Mouse (Mus musculus) cerebellum, adult 2 months (tissue): ENCODE measurements around the gene Abca2.

ENCODE experiments used
- CTCF ChIP-seq: fragments of 200-500 bp; IDR thresholded peaks from 2 replicates; pipeline ENCODE4 v1.5.1; 2011; ENCODE audit warnings: low read depth, mild to moderate bottlenecking, control low read depth, low read length, moderate library complexity, borderline replicate concordance; ENCODE audit not compliant: insufficient read depth
- POLR2A ChIP-seq: fragments of 200-500 bp; IDR thresholded peaks from 2 replicates; pipeline ENCODE4 v1.6.1; 2011; ENCODE audit warnings: low read length, control low read depth, borderline replicate concordance; ENCODE audit not compliant: insufficient read depth

DNA sequence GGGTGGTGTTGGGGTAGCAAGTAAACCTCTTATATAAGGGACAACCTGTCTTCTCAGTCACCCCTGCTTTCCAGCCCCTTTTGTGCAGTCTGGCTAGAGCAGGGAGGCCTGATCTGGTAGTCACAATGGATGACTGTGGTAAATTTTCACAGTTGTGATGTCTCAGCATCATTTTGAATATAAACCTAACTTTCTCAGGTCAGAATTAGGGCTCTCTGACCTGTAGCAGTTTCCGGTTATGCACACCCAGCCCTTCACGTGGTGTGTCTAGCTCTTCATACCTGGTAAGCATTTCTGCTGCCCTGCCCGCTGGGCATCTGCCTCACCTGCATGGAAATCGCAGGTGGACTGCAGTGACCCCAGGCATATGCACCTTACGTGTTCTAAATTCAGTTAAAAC lies 1.2 kb upstream of the Abca2 start:
- TF ChIP-seq POLR2A, result no peak
- no peak for TF ChIP-seq CTCF
